15 mouse cellular contexts compared by ENCODE assay signal in genomic region chr15:92057553-92057952, GRCm38 (mm10). TPM values are rescaled to one million over a fixed set of nuclear protein-coding genes. Genes with fewer than 3 reads are reported as not detected.
"Had no signal": no experiment of that assay in that cellular context is flagged by ENCODE, and none has a peak within 500 bp of the region (broad histone marks: within the 10 kb centered on the region; RNA-seq: fewer than 3 reads in every experiment).

No protein-coding gene starts in this region.

- ATAC-seq: midbrain, embryonic 15.5 days had no signal

- DNase-seq: kidney, adult 2 months; kidney, postnatal 25 days; liver, embryonic 13.5 days; lung, adult 2 months; lung, postnatal 14 days; lung, postnatal 4 days; retina, postnatal 1 day; right cerebral cortex, postnatal 25 days; spleen, adult 18-20 months; thymus, postnatal 25 days had no signal

RNA-seq across cellular contexts. Expression of gene Cntn1, which starts 6.6 kb away (rescaled TPM):
- total RNA-seq: liver, adult 2 months; megakaryocyte progenitor cell, adult 5-6 weeks; megakaryocyte-erythroid progenitor cell, adult 5-6 weeks; monocyte, adult 5-6 weeks had no signal
